Comparison of ENCODE assay signal across 9 mouse cellular contexts in genomic region chr4:90860854-90861253, GRCm38 (mm10).
DNase-seq lines count a peak whose midpoint lies in the region; ATAC-seq lines count a peak whose summit lies in the region.
"Had no signal": no experiment of that assay in that cellular context is flagged by ENCODE, and none has a peak within 500 bp of the region (broad histone marks: within the 10 kb centered on the region; RNA-seq: fewer than 3 reads in every experiment).

No protein-coding gene starts in this region.

- no peaks in the 10 kb centered on the region for H3K36me3 ChIP-seq in forebrain, embryonic 14.5 days (ENCODE audit: control insufficient read depth, insufficient read depth, low read length)
- no peaks in the 10 kb centered on the region for H3K36me3 ChIP-seq in midbrain, embryonic 15.5 days (replicated peaks)
- H3K36me3 ChIP-seq: limb, embryonic 12.5 days had no signal

- H3K9me3 ChIP-seq in forebrain, embryonic 14.5 days (replicated peaks; ENCODE audit: control insufficient read depth, low read length), result no peaks in the 10 kb centered on the region
- H3K9me3 ChIP-seq in midbrain, embryonic 15.5 days, result no peaks in the 10 kb centered on the region
- H3K9me3 ChIP-seq: limb, embryonic 12.5 days had no signal

- H3K4me3 ChIP-seq in forebrain, embryonic 14.5 days (ENCODE audit: low read depth, low read length), result no peak overlapping the region
- H3K4me3 ChIP-seq in midbrain, embryonic 15.5 days, result no peak overlapping the region
- H3K4me3 ChIP-seq: limb, embryonic 12.5 days had no signal

- peak; percentile 44; the same call in 1 of the 2 replicates for ATAC-seq in forebrain, embryonic 14.5 days
- ATAC-seq in midbrain, embryonic 15.5 days (replicated peaks), result 0 out of 2 replicates have a peak, but pooled peaks have one; percentile 27

- no peak overlapping the region for H3K4me2 ChIP-seq in forebrain, embryonic 14.5 days (ENCODE audit: low read length)
- no peak overlapping the region for H3K4me2 ChIP-seq in midbrain, embryonic 15.5 days
- H3K4me2 ChIP-seq: limb, embryonic 12.5 days had no signal

- H3K27me3 ChIP-seq in forebrain, embryonic 14.5 days (replicated peaks; ENCODE audit: control insufficient read depth, insufficient read depth, low read length), result no peaks in the 10 kb centered on the region
- no peaks in the 10 kb centered on the region for H3K27me3 ChIP-seq in midbrain, embryonic 15.5 days (replicated peaks)
- H3K27me3 ChIP-seq: limb, embryonic 12.5 days had no signal

- H3K9ac ChIP-seq in forebrain, embryonic 14.5 days (ENCODE audit: low read length), result no peak overlapping the region
- no peak overlapping the region for H3K9ac ChIP-seq in midbrain, embryonic 15.5 days
- H3K9ac ChIP-seq: limb, embryonic 12.5 days had no signal

- intact Hi-C loops in gastrocnemius, postnatal 14 days (cut with DNase I; ENCODE audit: low total_unique reads), result no loop called here

- H3K4me1 ChIP-seq in forebrain, embryonic 14.5 days (ENCODE audit: control insufficient read depth, insufficient read depth, low read length), result no peaks in the 10 kb centered on the region
- no peaks in the 10 kb centered on the region for H3K4me1 ChIP-seq in midbrain, embryonic 15.5 days
- H3K4me1 ChIP-seq: limb, embryonic 12.5 days had no signal

- DNase-seq in gastrocnemius, postnatal 14 days, result peak; percentile 4
- DNase-seq in gastrocnemius, adult 18-20 months (ENCODE audit: low spot score), result no peak
- peak; percentile 26 for DNase-seq in right cerebral cortex, adult 18-20 months
- no peak for DNase-seq in right cerebral cortex, postnatal 25 days
- DNase-seq in forebrain, embryonic 14.5 days (ENCODE audit: low spot score), result peak; percentile 48
- no peak for DNase-seq in urinary bladder, postnatal 4 days (ENCODE audit: low spot score in 2 of 2)
- DNase-seq in B cell, adult 2 months, result no peak

- WGBS in forebrain, embryonic 14.5 days, result 39% methylated on average over 2 of the region's 2 CpGs
- WGBS in midbrain, embryonic 15.5 days, result 44% methylated on average over 2 of the region's 2 CpGs

- no peak overlapping the region for H3K27ac ChIP-seq in forebrain, embryonic 14.5 days (ENCODE audit: low read depth, low read length)
- no peak overlapping the region for H3K27ac ChIP-seq in midbrain, embryonic 15.5 days
- H3K27ac ChIP-seq: limb, embryonic 12.5 days had no signal

Comparison
In these comparisons a context has a peak if more than half of its experiments do, and no peak if none do; other contexts are left out.
1. DNase-seq: peak in gastrocnemius, postnatal 14 days (single experiment), right cerebral cortex, adult 18-20 months (single experiment) and forebrain, embryonic 14.5 days (single experiment); none in gastrocnemius, adult 18-20 months (single experiment), right cerebral cortex, postnatal 25 days (single experiment), urinary bladder, postnatal 4 days (0 of 2) and B cell, adult 2 months (0 of 2).